Mouse (Mus musculus) layer of hippocampus, adult 8-10 months (tissue): ENCODE data around the gene Cpeb2. TPM values are rescaled to one million over a fixed set of nuclear protein-coding genes. Genes with fewer than 3 reads are reported as not detected.

ENCODE experiments used
- DNase-seq, 2 experiments: peaks; one replicate each; pipeline ENCODE4 v3.0.0; 2022; ENCODE audit warnings: low spot score in 2 of 2
- total RNA-seq, 4 experiments: library from RNA; stranded (reverse); gene quantifications; 2 replicates each; pipeline ENCODE4 v1.2.4; 2022

Cpeb2 gene
- total RNA-seq, 4 experiments from 2014 or later, result 52.0 to 58.2 (median 56.1) TPM

DNA sequence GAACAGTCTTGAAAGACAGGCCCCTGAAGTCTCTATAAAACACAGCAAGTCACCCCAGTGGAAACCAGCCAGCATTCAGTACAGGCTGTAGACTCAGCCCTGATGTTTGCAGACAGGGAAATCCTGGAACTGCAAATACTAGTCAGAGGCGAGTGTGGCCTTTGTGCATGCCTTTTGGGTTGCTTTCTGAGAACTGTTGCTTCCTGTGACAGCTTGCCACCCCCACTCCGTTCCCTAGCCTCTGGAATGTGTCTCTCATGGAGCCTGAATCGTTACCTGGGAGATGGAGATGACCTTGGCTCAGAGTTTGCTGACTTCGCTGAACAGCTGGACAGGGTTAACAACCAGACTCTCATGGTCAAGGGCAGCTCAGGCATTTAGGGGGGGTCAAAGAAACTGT lies 77.0 kb downstream of the Cpeb2 start:
- DNase-seq, result no peak

DNA sequence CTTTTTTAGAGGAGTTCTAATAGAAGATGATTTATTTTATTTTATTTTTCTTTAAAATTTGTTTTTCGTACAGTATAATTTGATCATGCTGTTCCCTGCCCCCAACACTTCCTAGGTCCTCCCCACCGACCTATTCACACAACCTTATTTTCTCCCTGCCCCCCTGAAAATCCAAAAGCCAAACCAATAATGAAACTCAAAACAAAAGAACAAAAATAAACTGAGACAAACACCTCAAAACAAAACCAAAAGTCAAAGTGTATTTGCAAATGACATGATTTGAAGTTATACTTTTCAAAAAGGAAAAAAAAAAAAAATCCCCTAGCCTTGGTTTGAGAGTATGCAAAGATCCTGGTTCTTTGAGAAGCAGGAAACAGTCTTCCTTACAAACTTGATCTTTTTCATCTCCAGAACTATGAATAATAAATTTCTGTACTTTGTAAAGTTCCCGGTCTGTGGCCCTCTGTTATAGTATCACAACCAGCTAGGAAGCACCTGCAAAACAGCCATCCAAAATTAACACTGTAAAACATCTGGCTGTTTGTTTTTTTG lies 91.4 kb downstream of the Cpeb2 start:
- DNase-seq, result no peak

DNA sequence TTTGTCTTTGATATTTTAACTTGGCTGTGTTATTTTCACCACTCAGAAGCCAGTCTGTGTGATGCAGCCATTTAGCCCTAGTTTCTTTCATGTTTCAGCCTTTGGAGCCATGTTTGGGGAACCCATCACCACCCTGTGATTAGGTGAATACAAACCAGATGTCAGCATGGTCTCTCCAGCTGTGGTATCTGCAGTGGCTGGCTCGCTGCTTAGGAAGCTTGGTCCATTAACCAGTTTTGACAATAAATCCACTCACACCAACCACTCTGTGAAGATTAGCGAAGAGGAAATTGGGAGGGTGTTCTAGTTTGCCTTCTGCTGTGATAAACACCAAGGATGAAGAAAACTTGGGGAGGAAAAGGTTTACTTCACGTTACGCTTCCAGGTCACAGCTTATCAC lies 92.6 kb downstream of the Cpeb2 start:
- DNase-seq, result no peak

DNA sequence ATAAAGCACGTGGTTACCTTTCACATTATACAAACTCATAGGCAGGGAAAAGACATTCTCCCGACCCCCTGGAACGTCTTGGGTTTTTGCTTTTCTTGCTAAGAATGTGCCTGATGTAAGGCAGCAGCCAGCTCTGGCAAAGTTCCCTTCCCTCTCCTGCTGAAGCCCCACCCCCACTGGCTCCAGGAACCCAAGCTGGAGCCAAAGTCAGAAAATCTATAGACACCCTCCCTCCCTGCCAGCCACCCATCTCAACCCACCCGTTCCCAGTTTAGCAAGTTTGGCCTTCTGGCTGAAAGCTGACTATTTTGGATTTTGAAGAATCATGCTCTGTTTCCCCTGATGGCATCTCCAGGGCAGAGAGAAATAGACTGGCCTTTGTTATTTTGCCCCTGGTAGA lies 95.6 kb downstream of the Cpeb2 start:
- DNase-seq, result no peak

DNA sequence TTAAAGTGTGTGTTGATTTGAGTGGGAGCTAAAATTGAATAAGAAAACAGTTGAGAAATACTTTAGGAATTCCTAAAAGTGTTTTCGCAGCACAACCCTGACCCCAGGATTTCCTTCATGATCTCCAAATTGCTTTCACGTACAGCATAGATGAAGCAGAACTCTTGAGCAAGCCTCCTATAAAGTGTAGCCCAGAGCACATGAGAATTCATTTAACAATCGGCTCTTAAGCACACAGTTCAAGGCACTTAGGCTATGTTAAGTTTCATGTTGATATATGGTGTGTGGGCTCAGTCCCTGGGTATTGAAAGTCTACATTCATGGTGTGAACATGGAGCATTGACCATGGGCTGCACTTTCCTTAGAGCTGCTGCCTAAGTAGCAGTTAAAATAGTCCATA lies 97.3 kb downstream of the Cpeb2 start:
- DNase-seq, result no peak

DNA sequence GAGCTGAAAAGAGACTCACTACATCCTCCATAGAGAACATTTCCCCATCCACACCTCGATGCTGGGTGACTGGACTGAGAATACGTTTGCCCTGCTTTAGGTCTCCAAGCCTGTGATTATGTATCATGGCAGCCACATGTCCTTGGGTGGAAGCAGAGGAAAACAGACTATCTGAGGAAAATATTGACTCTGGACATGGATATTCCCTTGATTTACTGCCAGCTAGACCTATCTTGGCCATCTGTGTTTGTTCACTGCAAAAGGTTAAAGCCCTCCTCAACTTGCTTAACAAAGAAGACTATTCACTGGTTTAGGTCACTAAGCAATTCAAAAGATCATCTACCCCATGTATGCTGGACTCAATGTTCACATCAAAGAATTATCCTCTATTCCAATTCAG lies 101.5 kb downstream of the Cpeb2 start:
- DNase-seq, result no peak

DNA sequence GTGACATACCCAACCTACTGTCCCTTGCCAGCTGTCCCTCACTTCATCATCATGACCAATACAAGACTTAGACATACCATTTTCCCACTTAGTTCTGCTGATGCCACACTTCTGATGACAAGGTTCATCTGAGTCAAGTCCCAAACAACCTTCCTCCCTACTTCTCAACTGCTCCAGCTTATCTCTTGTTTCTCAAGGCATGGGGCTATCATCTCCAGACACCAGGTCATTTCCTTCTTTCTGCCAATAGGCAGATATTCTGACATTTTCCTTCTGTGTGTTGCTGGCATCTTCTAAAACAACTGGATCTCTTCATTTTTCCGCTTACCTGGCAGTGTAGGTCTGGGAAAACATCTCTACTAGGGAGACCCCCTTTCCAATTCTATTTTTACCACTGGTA lies 104.2 kb downstream of the Cpeb2 start:
- no peak for DNase-seq

DNA sequence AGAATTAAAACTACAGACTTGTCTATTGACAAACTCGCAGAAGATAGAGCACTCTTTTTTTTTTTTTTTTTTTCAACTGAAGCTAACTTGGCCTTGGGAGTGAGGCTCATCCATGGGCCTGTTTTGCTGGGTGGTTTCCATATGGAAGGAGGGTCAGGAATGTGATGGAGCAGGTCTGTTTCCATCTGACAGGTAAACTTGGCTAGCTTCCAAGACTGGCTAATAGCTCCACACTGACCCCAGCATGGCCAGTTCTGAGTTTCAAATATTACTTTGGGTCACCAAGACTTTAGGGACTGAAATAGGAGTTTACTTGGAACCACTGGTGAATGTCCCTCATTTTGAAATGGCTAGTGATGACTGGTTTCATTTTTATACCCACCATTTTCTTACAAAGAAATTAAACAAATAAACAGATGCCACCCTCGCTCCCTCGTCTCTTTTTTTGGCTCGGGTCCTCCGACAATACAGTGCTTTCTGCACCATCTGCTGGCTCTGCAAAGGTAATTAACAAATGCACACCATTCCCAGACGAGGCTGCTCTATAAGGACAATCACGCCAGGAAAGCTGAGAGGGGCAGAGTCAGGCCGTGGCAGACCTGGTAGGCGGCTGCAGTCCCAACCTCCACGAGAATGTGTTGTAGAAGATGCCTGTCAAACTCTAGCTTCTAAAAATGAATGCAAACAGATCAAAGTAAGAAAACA lies 106.0 kb downstream of the Cpeb2 start:
- peak in 1 of 2 experiments; percentile 39 for DNase-seq
